Mouse (Mus musculus): ENCODE results near the gene Gm10128.
"Not testable (repeated sequence)": the region's sequence is repeated elsewhere in the genome, so short reads cannot be mapped to it uniquely, and the experiment has no call there.

Gm10128 gene

DNA sequence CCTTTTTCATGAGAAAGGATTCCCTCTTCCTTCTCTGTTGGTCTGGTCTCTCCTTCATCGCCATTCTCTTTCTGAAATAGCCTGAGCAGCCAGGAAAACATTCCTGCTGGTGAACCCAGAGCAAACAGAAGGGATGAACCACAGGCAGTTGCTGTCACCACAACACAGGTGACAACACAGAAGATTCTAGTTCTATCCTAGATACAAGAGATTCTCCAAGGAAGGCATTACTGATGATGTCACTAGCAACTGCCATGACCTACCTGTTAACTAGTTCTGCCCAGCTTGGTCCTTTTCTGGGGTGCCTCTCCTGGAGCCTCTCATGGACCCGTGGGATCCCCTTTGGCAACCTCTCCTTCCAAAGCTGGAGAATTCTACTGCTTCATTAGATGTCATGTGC lies at the start of gene Gm10128:
TSS of gene Gm10128 (minus strand) at position 101 of the 400 bp plus-strand sequence.
- not testable (repeated sequence) for DNase-seq (ENCODE audit: low read depth, low spot score)

DNA sequence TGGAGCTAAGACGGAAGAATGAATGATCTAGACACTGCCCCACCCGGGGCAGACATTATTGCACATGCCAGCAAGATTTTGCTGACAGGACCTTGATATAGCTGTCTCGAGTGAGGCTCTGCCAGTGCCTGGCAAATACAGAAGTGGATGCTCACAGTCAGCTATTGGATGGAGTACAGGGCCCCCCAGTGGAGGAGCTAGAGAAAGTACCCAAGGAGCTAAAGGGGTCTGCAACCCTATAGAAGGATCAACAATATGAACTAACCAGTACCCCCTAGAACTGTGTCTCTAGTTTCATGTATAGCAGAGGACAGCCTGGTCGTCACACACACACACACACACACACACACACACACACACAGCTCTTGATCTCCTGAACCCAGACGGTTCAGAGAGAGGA lies 37.4 kb upstream of the Gm10128 start:
- peak; percentile 4 for DNase-seq (ENCODE audit: low read depth, low spot score)

DNA sequence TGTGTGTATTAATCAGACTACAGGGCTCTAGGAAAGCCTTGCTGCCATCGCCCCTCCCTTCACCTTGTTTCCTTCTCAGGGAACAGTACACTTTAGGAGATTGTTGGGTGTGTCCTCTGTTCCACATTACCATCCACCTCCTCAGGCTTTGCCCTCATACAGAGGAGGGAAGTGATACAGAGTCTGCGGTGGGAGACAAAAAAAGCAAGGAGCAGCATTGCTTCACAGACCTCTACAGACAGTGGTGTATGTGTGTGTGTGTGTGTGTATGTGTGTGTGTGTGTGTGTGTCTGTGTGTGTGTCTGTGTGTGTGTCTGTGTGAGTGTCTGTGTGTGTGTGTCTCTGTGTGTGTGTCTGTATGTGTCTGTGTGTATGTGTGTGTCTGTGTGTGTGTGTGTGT lies 18.7 kb upstream of the Gm10128 start:
- DNase-seq (ENCODE audit: low read depth, low spot score) = not testable (repeated sequence)

- not testable (repeated sequence) for DNase-seq (ENCODE audit: low read depth, low spot score)
These were observed 14.6 kb upstream of the Gm10128 start for GRCm38 (mm10) chr14:7658101-7659074.

DNA sequence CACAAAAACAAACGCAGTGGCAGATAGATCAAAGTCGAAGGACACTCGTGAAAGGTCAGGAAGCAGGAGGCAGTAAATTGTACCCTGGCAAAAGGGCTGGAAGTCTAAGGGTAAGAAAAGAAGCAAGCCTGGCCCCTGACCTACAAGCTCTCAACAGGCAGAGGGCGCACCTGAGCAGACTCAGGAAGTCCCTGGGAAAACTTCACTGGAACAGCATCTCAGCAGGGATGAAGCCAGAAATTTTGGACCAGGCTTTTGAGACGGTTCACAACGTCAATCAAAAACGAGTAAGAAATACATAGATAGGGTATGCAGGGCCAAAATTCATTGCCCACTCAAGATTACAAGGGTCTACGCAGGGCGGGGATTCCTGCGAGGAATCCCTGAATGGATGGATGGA lies 13.7 kb upstream of the Gm10128 start:
- not testable (repeated sequence) for DNase-seq (ENCODE audit: low read depth, low spot score)

GRCm38 (mm10) chr14:7595492-7595891 lies 48.3 kb downstream of the Gm10128 start, which contains the start of gene Gm10338:
Gene Gm10338, minus strand, starts transcription at chr14:7595592.
- DNase-seq (ENCODE audit: low read depth, low spot score) = not testable (repeated sequence)

Data from CD4-positive helper T cell, adult 2 months (primary cell).